Mouse (Mus musculus): ENCODE measurements at regions not wholly inside any gene's neighbourhood (a gene's known extent, or its start where the extent isn't known, plus 50 kb on each side); places are given as distances from the start of the nearest gene placed in this dataset.

- Histone ChIP-seq H3K4me3 (ENCODE audit: insufficient read depth, low read depth, low read length) (no peak overlapping the region), H3K4me1 (ENCODE audit: control insufficient read depth, insufficient read depth, low read length) (no peaks in the 10 kb centered on the region), H3K27ac (ENCODE audit: insufficient read depth, low read depth, low read length) (no peak overlapping the region)
- WGBS, result 11% methylated on average over 13 of the region's 13 CpGs
- no peak for TF ChIP-seq POLR2A (IDR thresholded peaks at IDR 0.05; ENCODE audit: insufficient read depth, low read depth, low read length)
- no peak for TF ChIP-seq CTCF (IDR thresholded peaks at IDR 0.05; ENCODE audit: insufficient read depth, low read depth, low read length)
Measured at GRCm38 (mm10) chr2:10736696-10737457, 366.6 kb downstream of the Sfmbt2 start.

GRCm38 (mm10) chr2:10737458-10737775 lies 367.1 kb downstream of the Sfmbt2 start:
- WGBS, result 6% methylated on average over 9 of the region's 9 CpGs
- H3K4me3 ChIP-seq (ENCODE audit: insufficient read depth, low read depth, low read length), result peak overlapping the region; percentile 13; the same call in 1 of the 2 replicates

GRCm38 (mm10) chr2:10745127-10745526 lies 374.8 kb downstream of the Sfmbt2 start:
- TF ChIP-seq CTCF (IDR thresholded peaks at IDR 0.05; ENCODE audit: insufficient read depth, low read depth, low read length), result no peak
- no peak for TF ChIP-seq POLR2A (IDR thresholded peaks at IDR 0.05; ENCODE audit: insufficient read depth, low read depth, low read length)
- H3K27ac ChIP-seq (ENCODE audit: insufficient read depth, low read depth, low read length), result no peak overlapping the region
- no peak overlapping the region for H3K4me3 ChIP-seq (ENCODE audit: insufficient read depth, low read depth, low read length)
- H3K4me1 ChIP-seq (ENCODE audit: control insufficient read depth, insufficient read depth, low read length), result no peaks in the 10 kb centered on the region
- WGBS, result 88% methylated on average over 7 of the region's 7 CpGs

More at GRCm38 (mm10) chr2:10737458-10737775, 367.1 kb downstream of the Sfmbt2 start:
- Histone ChIP-seq H3K4me1 (ENCODE audit: control insufficient read depth, insufficient read depth, low read length) (no peaks in the 10 kb centered on the region), H3K27ac (ENCODE audit: insufficient read depth, low read depth, low read length) (no peak overlapping the region)
- TF ChIP-seq POLR2A (IDR thresholded peaks at IDR 0.05; ENCODE audit: insufficient read depth, low read depth, low read length) (no peak), CTCF (IDR thresholded peaks at IDR 0.05; ENCODE audit: insufficient read depth, low read depth, low read length) (no peak)

- H3K4me3 ChIP-seq (ENCODE audit: insufficient read depth, low read depth, low read length), result no peak overlapping the region
- no peaks in the 10 kb centered on the region for H3K4me1 ChIP-seq (ENCODE audit: control insufficient read depth, insufficient read depth, low read length)
- WGBS, result 67% methylated on average over 3 of the region's 3 CpGs
- H3K27ac ChIP-seq (ENCODE audit: insufficient read depth, low read depth, low read length), result no peak overlapping the region
- TF ChIP-seq POLR2A (IDR thresholded peaks at IDR 0.05; ENCODE audit: insufficient read depth, low read depth, low read length), result no peak
- no peak for TF ChIP-seq CTCF (IDR thresholded peaks at IDR 0.05; ENCODE audit: insufficient read depth, low read depth, low read length)
Measured at GRCm38 (mm10) chr2:10755375-10755774, 385.1 kb downstream of the Sfmbt2 start.

- Histone ChIP-seq H3K27ac (ENCODE audit: insufficient read depth, low read depth, low read length) (no peak overlapping the region), H3K4me1 (ENCODE audit: control insufficient read depth, insufficient read depth, low read length) (no peaks in the 10 kb centered on the region), H3K4me3 (ENCODE audit: insufficient read depth, low read depth, low read length) (no peak overlapping the region)
- TF ChIP-seq CTCF (IDR thresholded peaks at IDR 0.05; ENCODE audit: insufficient read depth, low read depth, low read length) (no peak), POLR2A (IDR thresholded peaks at IDR 0.05; ENCODE audit: insufficient read depth, low read depth, low read length) (no peak)
- WGBS, result 63% methylated on average over 8 of the region's 8 CpGs
Measured at GRCm38 (mm10) chr2:10757202-10757840, 387.0 kb downstream of the Sfmbt2 start.

GRCm38 (mm10) chr2:10757886-10758285 lies 387.6 kb downstream of the Sfmbt2 start:
- no peaks in the 10 kb centered on the region for H3K4me1 ChIP-seq (ENCODE audit: control insufficient read depth, insufficient read depth, low read length)
- WGBS, result 83% methylated on average over 1 of the region's 1 CpGs
- H3K27ac ChIP-seq (ENCODE audit: insufficient read depth, low read depth, low read length), result no peak overlapping the region
- TF ChIP-seq POLR2A (IDR thresholded peaks at IDR 0.05; ENCODE audit: insufficient read depth, low read depth, low read length) (no peak), CTCF (IDR thresholded peaks at IDR 0.05; ENCODE audit: insufficient read depth, low read depth, low read length) (no peak)
- H3K4me3 ChIP-seq (ENCODE audit: insufficient read depth, low read depth, low read length), result no peak overlapping the region

GRCm38 (mm10) chr2:10762236-10762635 lies 391.9 kb downstream of the Sfmbt2 start:
- TF ChIP-seq CTCF (IDR thresholded peaks at IDR 0.05; ENCODE audit: insufficient read depth, low read depth, low read length) (no peak), POLR2A (IDR thresholded peaks at IDR 0.05; ENCODE audit: insufficient read depth, low read depth, low read length) (no peak)
- 71% methylated on average over 4 of the region's 4 CpGs for WGBS
- Histone ChIP-seq H3K4me3 (ENCODE audit: insufficient read depth, low read depth, low read length) (no peak overlapping the region), H3K27ac (ENCODE audit: insufficient read depth, low read depth, low read length) (no peak overlapping the region), H3K4me1 (ENCODE audit: control insufficient read depth, insufficient read depth, low read length) (no peaks in the 10 kb centered on the region)

- no peaks in the 10 kb centered on the region; the same call in 1 of the 2 replicates for H3K4me1 ChIP-seq (ENCODE audit: control insufficient read depth, insufficient read depth, low read length)
- no peak overlapping the region for H3K4me3 ChIP-seq (ENCODE audit: insufficient read depth, low read depth, low read length)
- no peak overlapping the region for H3K27ac ChIP-seq (ENCODE audit: insufficient read depth, low read depth, low read length)
- 58% methylated on average over 7 of the region's 7 CpGs for WGBS
- TF ChIP-seq CTCF (IDR thresholded peaks at IDR 0.05; ENCODE audit: insufficient read depth, low read depth, low read length) (no peak), POLR2A (IDR thresholded peaks at IDR 0.05; ENCODE audit: insufficient read depth, low read depth, low read length) (no peak)
Measured at GRCm38 (mm10) chr2:10783071-10783470, 388.8 kb upstream of the Prkcq start.

- Histone ChIP-seq H3K4me1 (ENCODE audit: control insufficient read depth, insufficient read depth, low read length) (peaks cover 3% of the 10 kb centered on the region), H3K4me3 (ENCODE audit: insufficient read depth, low read depth, low read length) (no peak overlapping the region), H3K27ac (ENCODE audit: insufficient read depth, low read depth, low read length) (no peak overlapping the region)
- no peak for TF ChIP-seq POLR2A (IDR thresholded peaks at IDR 0.05; ENCODE audit: insufficient read depth, low read depth, low read length)
- TF ChIP-seq CTCF (IDR thresholded peaks at IDR 0.05; ENCODE audit: insufficient read depth, low read depth, low read length), result no peak
- 81% methylated on average over 6 of the region's 6 CpGs for WGBS
Measured at GRCm38 (mm10) chr2:10783594-10783993, 388.3 kb upstream of the Prkcq start.
